Mouse (Mus musculus): ENCODE measurements around the gene Mpdz. TPM values are rescaled to one million over a fixed set of nuclear protein-coding genes. Genes with fewer than 3 reads are reported as not detected.

The Mpdz gene
- total and polyA plus RNA-seq, 2 experiments: 5.9 to 43.1 TPM

- Histone ChIP-seq H3K36me3 (ENCODE audit: control insufficient read depth, insufficient read depth, low read length) (peaks cover 9% of the 10 kb centered on the region; the same call in 1 of the 2 replicates), H3K27me3 (ENCODE audit: control insufficient read depth, insufficient read depth, low read length) (no peaks in the 10 kb centered on the region), H3K27ac (replicated peaks; ENCODE audit: insufficient read depth, low read depth, low read length) (no peak overlapping the region), H3K4me1 (ENCODE audit: control insufficient read depth, insufficient read depth, low read length) (no peaks in the 10 kb centered on the region), H3K4me3 (ENCODE audit: insufficient read depth, low read depth, low read length) (no peak overlapping the region), H3K79me2 (ENCODE audit: control insufficient read depth, insufficient read depth, low read length) (no peaks in the 10 kb centered on the region), H3K9ac (ENCODE audit: low read depth, low read length) (no peak overlapping the region)
- WGBS: 86% methylated on average over 4 of the region's 4 CpGs
- TF ChIP-seq POLR2A (IDR thresholded peaks at IDR 0.05; ENCODE audit: extremely low read depth, insufficient read depth, low read length): no peak
- no peak for TF ChIP-seq CTCF (IDR thresholded peaks at IDR 0.05; ENCODE audit: low read depth, low read length)
- DNase-seq (ENCODE audit: extremely low read depth, low read depth, low spot score): no peak
Observed at GRCm38 (mm10) chr4:81298384-81298783, 144.2 kb downstream of the Mpdz start.

GRCm38 (mm10) chr4:81293309-81293708 lies 149.3 kb downstream of the Mpdz start:
- TF ChIP-seq CTCF (IDR thresholded peaks at IDR 0.05; ENCODE audit: low read depth, low read length): no peak
- no peak for TF ChIP-seq POLR2A (IDR thresholded peaks at IDR 0.05; ENCODE audit: extremely low read depth, insufficient read depth, low read length)
- Histone ChIP-seq H3K4me1 (ENCODE audit: control insufficient read depth, insufficient read depth, low read length) (no peaks in the 10 kb centered on the region), H3K79me2 (ENCODE audit: control insufficient read depth, insufficient read depth, low read length) (no peaks in the 10 kb centered on the region)

GRCm38 (mm10) chr4:81285564-81285963 lies 157.1 kb downstream of the Mpdz start:
- Histone ChIP-seq H3K4me3 (ENCODE audit: insufficient read depth, low read depth, low read length) (no peak overlapping the region), H3K4me1 (ENCODE audit: control insufficient read depth, insufficient read depth, low read length) (peaks cover 3% of the 10 kb centered on the region; the same call in 1 of the 2 replicates)
- 96% methylated on average over 4 of the region's 4 CpGs for WGBS

More at GRCm38 (mm10) chr4:81293309-81293708, 149.3 kb downstream of the Mpdz start:
- H3K4me3 ChIP-seq (ENCODE audit: insufficient read depth, low read depth, low read length): no peak overlapping the region
- H3K27me3 ChIP-seq (ENCODE audit: control insufficient read depth, insufficient read depth, low read length): no peaks in the 10 kb centered on the region
- no peak overlapping the region for H3K9ac ChIP-seq (ENCODE audit: low read depth, low read length)
- no peak overlapping the region for H3K27ac ChIP-seq (replicated peaks; ENCODE audit: insufficient read depth, low read depth, low read length)
- DNase-seq (ENCODE audit: extremely low read depth, low read depth, low spot score): no peak
- peaks cover 27% of the 10 kb centered on the region for H3K36me3 ChIP-seq (ENCODE audit: control insufficient read depth, insufficient read depth, low read length)

GRCm38 (mm10) chr4:81283611-81284010 lies 159.0 kb downstream of the Mpdz start:
- DNase-seq (ENCODE audit: extremely low read depth, low read depth, low spot score): peak; percentile 90
- TF ChIP-seq POLR2A (IDR thresholded peaks at IDR 0.05; ENCODE audit: extremely low read depth, insufficient read depth, low read length) (no peak), CTCF (IDR thresholded peaks at IDR 0.05; ENCODE audit: low read depth, low read length) (no peak)
- Histone ChIP-seq H3K4me3 (ENCODE audit: insufficient read depth, low read depth, low read length) (no peak overlapping the region), H3K27ac (replicated peaks; ENCODE audit: insufficient read depth, low read depth, low read length) (no peak overlapping the region), H3K4me1 (ENCODE audit: control insufficient read depth, insufficient read depth, low read length) (peaks cover 7% of the 10 kb centered on the region; the same call in 1 of the 2 replicates), H3K27me3 (ENCODE audit: control insufficient read depth, insufficient read depth, low read length) (no peaks in the 10 kb centered on the region), H3K9ac (ENCODE audit: low read depth, low read length) (no peak overlapping the region), H3K36me3 (ENCODE audit: control insufficient read depth, insufficient read depth, low read length) (peaks cover 13% of the 10 kb centered on the region), H3K79me2 (ENCODE audit: control insufficient read depth, insufficient read depth, low read length) (no peaks in the 10 kb centered on the region)
- WGBS: 65% methylated on average over 3 of the region's 3 CpGs

More at GRCm38 (mm10) chr4:81285564-81285963, 157.1 kb downstream of the Mpdz start:
- no peaks in the 10 kb centered on the region for H3K79me2 ChIP-seq (ENCODE audit: control insufficient read depth, insufficient read depth, low read length)
- peaks cover 18% of the 10 kb centered on the region for H3K36me3 ChIP-seq (ENCODE audit: control insufficient read depth, insufficient read depth, low read length)
- H3K27me3 ChIP-seq (ENCODE audit: control insufficient read depth, insufficient read depth, low read length): no peaks in the 10 kb centered on the region
- no peak overlapping the region for H3K9ac ChIP-seq (ENCODE audit: low read depth, low read length)
- no peak for DNase-seq (ENCODE audit: extremely low read depth, low read depth, low spot score)
- TF ChIP-seq CTCF (IDR thresholded peaks at IDR 0.05; ENCODE audit: low read depth, low read length) (no peak), POLR2A (IDR thresholded peaks at IDR 0.05; ENCODE audit: extremely low read depth, insufficient read depth, low read length) (no peak)
- H3K27ac ChIP-seq (replicated peaks; ENCODE audit: insufficient read depth, low read depth, low read length): no peak overlapping the region

- Histone ChIP-seq H3K27ac (replicated peaks; ENCODE audit: insufficient read depth, low read depth, low read length) (0 out of 2 replicates have a peak overlapping the region, but pooled peaks have one; percentile 19), H3K79me2 (ENCODE audit: control insufficient read depth, insufficient read depth, low read length) (no peaks in the 10 kb centered on the region), H3K4me3 (ENCODE audit: insufficient read depth, low read depth, low read length) (no peak overlapping the region), H3K4me1 (ENCODE audit: control insufficient read depth, insufficient read depth, low read length) (peaks cover 7% of the 10 kb centered on the region; the same call in 1 of the 2 replicates), H3K27me3 (ENCODE audit: control insufficient read depth, insufficient read depth, low read length) (no peaks in the 10 kb centered on the region), H3K36me3 (ENCODE audit: control insufficient read depth, insufficient read depth, low read length) (peaks cover 14% of the 10 kb centered on the region), H3K9ac (ENCODE audit: low read depth, low read length) (no peak overlapping the region)
- 94% methylated on average over 6 of the region's 6 CpGs for WGBS
- no peak for TF ChIP-seq CTCF (IDR thresholded peaks at IDR 0.05; ENCODE audit: low read depth, low read length)
- TF ChIP-seq POLR2A (IDR thresholded peaks at IDR 0.05; ENCODE audit: extremely low read depth, insufficient read depth, low read length): no peak
- no peak for DNase-seq (ENCODE audit: extremely low read depth, low read depth, low spot score)
Observed at GRCm38 (mm10) chr4:81283081-81283480, 159.5 kb downstream of the Mpdz start.

GRCm38 (mm10) chr4:81280098-81280497 lies 162.5 kb downstream of the Mpdz start:
- H3K27ac ChIP-seq (replicated peaks; ENCODE audit: insufficient read depth, low read depth, low read length): no peak overlapping the region
- no peaks in the 10 kb centered on the region for H3K79me2 ChIP-seq (ENCODE audit: control insufficient read depth, insufficient read depth, low read length)
- H3K4me3 ChIP-seq (ENCODE audit: insufficient read depth, low read depth, low read length): no peak overlapping the region
- TF ChIP-seq CTCF (IDR thresholded peaks at IDR 0.05; ENCODE audit: low read depth, low read length) (no peak), POLR2A (IDR thresholded peaks at IDR 0.05; ENCODE audit: extremely low read depth, insufficient read depth, low read length) (no peak)
- H3K9ac ChIP-seq (ENCODE audit: low read depth, low read length): no peak overlapping the region
- DNase-seq (ENCODE audit: extremely low read depth, low read depth, low spot score): no peak
- H3K4me1 ChIP-seq (ENCODE audit: control insufficient read depth, insufficient read depth, low read length): peaks cover 15% of the 10 kb centered on the region
- H3K36me3 ChIP-seq (ENCODE audit: control insufficient read depth, insufficient read depth, low read length): peaks cover 13% of the 10 kb centered on the region; the same call in 1 of the 2 replicates
- WGBS: 75% methylated on average over 4 of the region's 4 CpGs
- no peaks in the 10 kb centered on the region for H3K27me3 ChIP-seq (ENCODE audit: control insufficient read depth, insufficient read depth, low read length)
